Mouse (Mus musculus) forebrain, embryonic 14.5 days (tissue): ENCODE measurements around the gene Armcx4. TPM values are rescaled to one million over a fixed set of nuclear protein-coding genes. Genes with fewer than 3 reads are reported as not detected.

ENCODE experiments used
- ATAC-seq: fragments of 200-750 bp; cut with Nextera tagmentation; 2 replicates; pipeline ENCODE4 v1.8.0; 2017; ENCODE audit warnings: mild to moderate bottlenecking, moderate library complexity
- DNase-seq: peaks from one replicate; pipeline ENCODE4 v3.0.0-alpha.2; 2015; ENCODE audit warnings: low spot score
- H3K27ac ChIP-seq: fragments of 300-500 bp; sonication (generic); 2 replicates; pipeline ENCODE4 v1.5.1; 2014; ENCODE audit warnings: low read depth, mild to moderate bottlenecking, control low read depth, low read length, moderate library complexity
- H3K27me3 ChIP-seq: fragments of 300-500 bp; sonication (generic); replicated peaks from 2 replicates; pipeline ENCODE4 v1.6.1; 2014; ENCODE audit warnings: low read length, control low read depth, mixed read lengths; ENCODE audit not compliant: control insufficient read depth, insufficient read depth
- H3K36me3 ChIP-seq: fragments of 300-500 bp; sonication (generic); 2 replicates; pipeline ENCODE4 v1.6.1; 2014; ENCODE audit warnings: low read length, control low read depth; ENCODE audit not compliant: control insufficient read depth, insufficient read depth
- H3K4me1 ChIP-seq: fragments of 300-500 bp; sonication (generic); 2 replicates; pipeline ENCODE4 v1.6.1; 2014; ENCODE audit warnings: antibody characterized with exemption, low read length, control low read depth; ENCODE audit not compliant: control insufficient read depth, insufficient read depth
- H3K4me2 ChIP-seq: fragments of 300-500 bp; sonication (generic); 2 replicates; pipeline ENCODE4 v1.6.1; 2014; ENCODE audit warnings: mild to moderate bottlenecking, control low read depth, low read length
- H3K4me3 ChIP-seq: fragments of 300-500 bp; sonication (generic); 2 replicates; pipeline ENCODE4 v1.5.1; 2014; ENCODE audit warnings: low read depth, low read length, control low read depth
- H3K9ac ChIP-seq: fragments of 300-500 bp; sonication (generic); 2 replicates; pipeline ENCODE4 v1.6.1; 2014; ENCODE audit warnings: mild to moderate bottlenecking, low read length, control low read depth, moderate library complexity
- H3K9me3 ChIP-seq: fragments of 300-500 bp; sonication (generic); replicated peaks from 2 replicates; pipeline ENCODE4 v1.6.1; 2016; ENCODE audit warnings: low read length, control low read depth, mixed read lengths; ENCODE audit not compliant: control insufficient read depth
- WGBS: fragments of 180-500 bp; shearing (Covaris S2); extraction: QIAGEN DNeasy Blood & Tissue Kit; methylation state at CpG from one replicate; pipeline ENCODE4 v1.1.7; 2014; 5-methylcytosine and 5-hydroxymethylcytosine counted together
- polyA plus RNA-seq: library from polyadenylated mRNA; unstranded; fragments of >200 nt; fragmentation: Nextera tagmentation; extraction: Ambion mirVana; gene quantifications from 2 replicates; pipeline ENCODE4 v1.2.1, GENCODE M21; 2014

Gene Armcx4
- polyA plus RNA-seq, 1 experiment from 2014 or later, result 6.0 TPM

- no peaks in the 10 kb centered on the region for H3K27me3 ChIP-seq
- no peak overlapping the region for H3K4me2 ChIP-seq
- 40% methylated on average over 4 of the region's 4 CpGs for WGBS
- H3K9ac ChIP-seq, result no peak overlapping the region
- H3K36me3 ChIP-seq, result no peaks in the 10 kb centered on the region
- DNase-seq (peak; percentile 54), ATAC-seq (no peak)
- no peaks in the 10 kb centered on the region for H3K9me3 ChIP-seq
- no peak overlapping the region for H3K4me3 ChIP-seq
- H3K27ac ChIP-seq, result no peak overlapping the region
- no peaks in the 10 kb centered on the region for H3K4me1 ChIP-seq
Measured at GRCm38 (mm10) chrX:134729778-134730177, 43.5 kb downstream of the Armcx4 start.

GRCm38 (mm10) chrX:134737796-134738195, 51.5 kb downstream of the Armcx4 start:
- H3K4me2 ChIP-seq, result no peak overlapping the region
- no peak for DNase-seq
- H3K9me3 ChIP-seq, result no peaks in the 10 kb centered on the region
- no peak for ATAC-seq
- no peak overlapping the region for H3K27ac ChIP-seq
- H3K4me1 ChIP-seq, result no peaks in the 10 kb centered on the region
- H3K4me3 ChIP-seq, result no peak overlapping the region
- no peaks in the 10 kb centered on the region for H3K36me3 ChIP-seq
- H3K9ac ChIP-seq, result no peak overlapping the region
- H3K27me3 ChIP-seq, result no peaks in the 10 kb centered on the region
- WGBS, result 100% methylated on average over 1 of the region's 1 CpGs

- Histone ChIP-seq H3K9ac (no peak overlapping the region), H3K4me3 (no peak overlapping the region), H3K4me2 (no peak overlapping the region), H3K27ac (no peak overlapping the region), H3K27me3 (no peaks in the 10 kb centered on the region), H3K9me3 (no peaks in the 10 kb centered on the region), H3K4me1 (no peaks in the 10 kb centered on the region), H3K36me3 (no peaks in the 10 kb centered on the region)
- ATAC-seq, result no peak
- 71% methylated on average over 4 of the region's 4 CpGs for WGBS
- DNase-seq, result no peak
Measured at GRCm38 (mm10) chrX:134739160-134739559, 52.8 kb downstream of the Armcx4 start.

- no peaks in the 10 kb centered on the region for H3K4me1 ChIP-seq
- no peak for DNase-seq
- no peak overlapping the region for H3K4me3 ChIP-seq
- 72% methylated on average over 5 of the region's 5 CpGs for WGBS
- no peak for ATAC-seq
- no peak overlapping the region for H3K9ac ChIP-seq
- H3K27ac ChIP-seq, result no peak overlapping the region
- H3K36me3 ChIP-seq, result no peaks in the 10 kb centered on the region
- no peak overlapping the region for H3K4me2 ChIP-seq
- no peaks in the 10 kb centered on the region for H3K27me3 ChIP-seq
- no peaks in the 10 kb centered on the region for H3K9me3 ChIP-seq
Measured at GRCm38 (mm10) chrX:134741862-134742261, 55.5 kb downstream of the Armcx4 start.

Other genes with a start within 250 kb of the Armcx4 start
- 0.09 TPM in 1 of 2 replicates, not detected in the other for gene Taf7l, start 210.0 kb upstream of the Armcx4 start, polyA plus RNA-seq
- 53.8 and 55.2 TPM in 2 replicates for gene Timm8a1, start 144.7 kb upstream of the Armcx4 start, polyA plus RNA-seq
- gene Btk, start 102.9 kb upstream of the Armcx4 start, polyA plus RNA-seq, result 0.28 and 0.31 TPM in 2 replicates
- gene Rpl36a, start 100.9 kb upstream of the Armcx4 start, polyA plus RNA-seq, result 236 and 310 TPM in 2 replicates
- 2.3 and 3.0 TPM in 2 replicates for gene Gla, start 85.4 kb upstream of the Armcx4 start, polyA plus RNA-seq
- 108 and 109 TPM in 2 replicates for gene Hnrnph2, start 85.3 kb upstream of the Armcx4 start, polyA plus RNA-seq
- gene Armcx1, start 31.4 kb downstream of the Armcx4 start, polyA plus RNA-seq, result 37.0 and 53.3 TPM in 2 replicates
- gene Armcx6, start 64.9 kb downstream of the Armcx4 start, polyA plus RNA-seq, result 25.7 and 28.9 TPM in 2 replicates
- gene Armcx3, start 70.1 kb downstream of the Armcx4 start, polyA plus RNA-seq, result 70.3 and 79.9 TPM in 2 replicates
- 72.1 and 73.4 TPM in 2 replicates for gene Armcx2, start 122.7 kb downstream of the Armcx4 start, polyA plus RNA-seq